Comparison of ENCODE assay signal across 16 mouse cellular contexts in the genomic region with DNA sequence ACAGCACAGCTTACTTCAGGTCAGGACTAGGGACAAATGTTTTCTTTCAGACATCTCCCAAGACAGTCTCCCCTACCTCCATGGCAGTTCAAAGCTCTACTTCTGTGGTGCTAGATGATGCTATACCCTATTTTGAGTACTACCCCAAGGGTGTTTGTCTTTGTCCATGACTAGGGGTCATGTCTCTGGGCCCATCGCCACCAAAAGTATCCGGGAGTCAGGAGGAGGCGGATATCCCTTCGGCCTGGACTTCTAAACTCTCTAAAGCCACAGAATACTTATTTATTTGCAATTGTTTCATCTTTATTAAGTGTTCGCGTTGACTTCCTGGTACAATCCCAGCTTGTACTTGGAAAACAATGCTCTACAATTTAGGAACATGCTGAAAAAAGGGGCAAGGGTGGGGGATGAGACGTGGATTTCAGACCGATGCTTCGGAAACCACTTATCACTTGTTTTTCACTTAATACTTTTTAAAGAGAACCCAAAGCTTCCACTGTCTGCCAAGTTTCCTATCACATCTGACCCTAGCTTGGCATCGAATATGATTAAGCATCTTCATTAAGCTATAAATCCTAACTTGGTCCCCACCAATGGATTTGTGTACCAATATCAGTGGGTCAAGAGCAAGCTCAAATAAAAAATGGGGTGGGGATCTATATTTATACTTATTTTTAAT. TPM values are rescaled to one million over a fixed set of nuclear protein-coding genes. Genes with fewer than 3 reads are reported as not detected.
DNase-seq lines count a peak whose midpoint lies in the region; ATAC-seq and TF ChIP-seq lines count a peak whose summit lies in the region.
"Had no signal": no experiment of that assay in that cellular context is flagged by ENCODE, and none has a peak within 500 bp of the region (broad histone marks: within the 10 kb centered on the region; RNA-seq: fewer than 3 reads in every experiment).

No protein-coding gene starts in this region.

- no peak for TF ChIP-seq CTCF in heart, adult 2 months (IDR thresholded peaks at IDR 0.05)
- no peak for TF ChIP-seq CTCF in small intestine, adult 2 months (IDR thresholded peaks at IDR 0.05; ENCODE audit: extremely low read depth, insufficient read length, insufficient replicate concordance, low read depth, low read length)

- no peaks in the 10 kb centered on the region for H3K27me3 ChIP-seq in heart, adult 2 months (ENCODE audit: control insufficient read depth, insufficient read depth, low read length)
- H3K27me3 ChIP-seq in heart, embryonic 12.5 days (replicated peaks) = no peaks in the 10 kb centered on the region
- no peaks in the 10 kb centered on the region for H3K27me3 ChIP-seq in lung, embryonic 15.5 days
- H3K27me3 ChIP-seq in small intestine, adult 2 months (ENCODE audit: control insufficient read depth, insufficient read depth, low read length) = no peaks in the 10 kb centered on the region
- H3K27me3 ChIP-seq: embryonic facial prominence, embryonic 13.5 days; forebrain, embryonic 12.5 days; heart, embryonic 13.5 days; limb, embryonic 13.5 days had no signal

- no peak for ATAC-seq in heart, embryonic 12.5 days (ENCODE audit: insufficient number of reproducible peaks, low FRiP score)
- ATAC-seq in lung, embryonic 15.5 days (ENCODE audit: borderline replicate concordance, extremely low read depth, low FRiP score, low TSS enrichment) = no peak
- no peak for ATAC-seq in megakaryocyte-erythroid progenitor cell, adult 5-6 weeks (replicated peaks; ENCODE audit: low FRiP score, low TSS enrichment, poor library complexity, severe bottlenecking)

- peak; percentile 16 to 23 for DNase-seq in heart, adult 2 months
- DNase-seq in lung, postnatal 14 days = no peak
- DNase-seq in kidney, postnatal 36 days = peak; percentile 58 to 67
- DNase-seq in ovary, adult 18-20 months (ENCODE audit: low spot score) = no peak
- DNase-seq: cerebellum, postnatal 36 days had no signal

- intact Hi-C loops in heart, adult 2 months (cut with DNase I) = no loop called here

- H3K9ac ChIP-seq in heart, adult 2 months (ENCODE audit: low read depth, low read length) = peak overlapping the region; percentile 30; the same call in 1 of the 2 replicates
- H3K9ac ChIP-seq in heart, embryonic 12.5 days = no peak overlapping the region
- no peak overlapping the region for H3K9ac ChIP-seq in lung, embryonic 15.5 days
- H3K9ac ChIP-seq: embryonic facial prominence, embryonic 13.5 days; forebrain, embryonic 12.5 days; heart, embryonic 13.5 days; limb, embryonic 13.5 days had no signal

- 0 out of 2 replicates have a peak overlapping the region, but pooled peaks have one; percentile 18 for H3K4me3 ChIP-seq in heart, adult 2 months
- H3K4me3 ChIP-seq in heart, embryonic 12.5 days = no peak overlapping the region
- H3K4me3 ChIP-seq in lung, embryonic 15.5 days = peak overlapping the region; percentile 7; the same call in 1 of the 2 replicates
- H3K4me3 ChIP-seq in small intestine, adult 2 months (ENCODE audit: low read depth, low read length) = 0 out of 2 replicates have a peak overlapping the region, but pooled peaks have one; percentile 21
- H3K4me3 ChIP-seq: embryonic facial prominence, embryonic 13.5 days; forebrain, embryonic 12.5 days; heart, embryonic 13.5 days; limb, embryonic 13.5 days; myocyte had no signal

- peaks cover 5% of the 10 kb centered on the region for H3K36me3 ChIP-seq in heart, adult 2 months (ENCODE audit: control insufficient read depth, insufficient read depth, low read length)
- H3K36me3 ChIP-seq in heart, embryonic 12.5 days = no peaks in the 10 kb centered on the region
- no peaks in the 10 kb centered on the region for H3K36me3 ChIP-seq in lung, embryonic 15.5 days
- no peaks in the 10 kb centered on the region for H3K36me3 ChIP-seq in small intestine, adult 2 months (ENCODE audit: control insufficient read depth, insufficient read depth, low read length)
- H3K36me3 ChIP-seq: embryonic facial prominence, embryonic 13.5 days; forebrain, embryonic 12.5 days; heart, embryonic 13.5 days; limb, embryonic 13.5 days had no signal

- TF ChIP-seq POLR2A in heart, adult 2 months (IDR thresholded peaks at IDR 0.05; ENCODE audit: insufficient read depth, low read depth, low read length) = no peak
- no peak for TF ChIP-seq POLR2A in small intestine, adult 2 months (IDR thresholded peaks at IDR 0.05; ENCODE audit: low read depth, low read length)

- peaks cover 13% of the 10 kb centered on the region for H3K4me1 ChIP-seq in heart, adult 2 months (ENCODE audit: control insufficient read depth, insufficient read depth, low read length)
- peaks cover 11% of the 10 kb centered on the region for H3K4me1 ChIP-seq in heart, embryonic 12.5 days (replicated peaks)
- H3K4me1 ChIP-seq in lung, embryonic 15.5 days = peaks cover 17% of the 10 kb centered on the region
- peaks cover 19% of the 10 kb centered on the region for H3K4me1 ChIP-seq in small intestine, adult 2 months (ENCODE audit: control insufficient read depth, insufficient read depth, insufficient read length, low read length)
- H3K4me1 ChIP-seq: forebrain, embryonic 12.5 days had no signal

- no peak overlapping the region for H3K4me2 ChIP-seq in heart, embryonic 12.5 days
- H3K4me2 ChIP-seq in lung, embryonic 15.5 days = peak overlapping the region; percentile 25; the same call in 1 of the 2 replicates
- H3K4me2 ChIP-seq: embryonic facial prominence, embryonic 13.5 days; forebrain, embryonic 12.5 days; limb, embryonic 13.5 days; midbrain, embryonic 11.5 days had no signal

- no peak for TF ChIP-seq EP300 in heart, adult 2 months (IDR thresholded peaks at IDR 0.05; ENCODE audit: insufficient read depth, low read depth, low read length)

- H3K9me3 ChIP-seq in heart, embryonic 12.5 days (replicated peaks) = no peaks in the 10 kb centered on the region
- H3K9me3 ChIP-seq in lung, embryonic 15.5 days = no peaks in the 10 kb centered on the region
- H3K9me3 ChIP-seq: embryonic facial prominence, embryonic 13.5 days; forebrain, embryonic 12.5 days; heart, embryonic 13.5 days; limb, embryonic 13.5 days had no signal

- peak overlapping the region; percentile 61 for H3K27ac ChIP-seq in heart, adult 2 months
- H3K27ac ChIP-seq in heart, embryonic 12.5 days (ENCODE audit: poor library complexity, severe bottlenecking) = no peak overlapping the region
- H3K27ac ChIP-seq in lung, embryonic 15.5 days = no peak overlapping the region
- H3K27ac ChIP-seq in small intestine, adult 2 months (ENCODE audit: insufficient read depth, low read depth, low read length) = no peak overlapping the region
- H3K27ac ChIP-seq: embryonic facial prominence, embryonic 13.5 days; forebrain, embryonic 12.5 days; heart, embryonic 13.5 days; limb, embryonic 13.5 days had no signal

- WGBS in heart, adult 2 months = 41% methylated on average over 10 of the region's 10 CpGs
- 81% methylated on average over 10 of the region's 10 CpGs for WGBS in heart, embryonic 12.5 days
- WGBS in lung, embryonic 15.5 days = 57% methylated on average over 10 of the region's 10 CpGs
- WGBS in small intestine, adult 2 months = 85% methylated on average over 10 of the region's 10 CpGs

- H3K79me2 ChIP-seq in heart, adult 2 months (replicated peaks; ENCODE audit: control insufficient read depth, insufficient read depth, low read length) = no peaks in the 10 kb centered on the region

RNA-seq across cellular contexts. Expression of gene Nostrin, which starts 1.9 kb away (rescaled TPM):
- 1 to 10 TPM; 5.9 to 6.7 TPM for total RNA-seq in heart, adult 2 months (2021)
- polyA plus RNA-seq in heart, adult 2 months (2012; rRNA removed) = 1.4 and 3.1 TPM in 2 replicates
- 2.4 and 2.8 TPM in 2 replicates for polyA plus RNA-seq in heart, embryonic 12.5 days (2016; fragmentation: Nextera tagmentation; extraction: Ambion mirVana)
- polyA plus RNA-seq in lung, embryonic 15.5 days (2015; fragmentation: Nextera tagmentation; extraction: Ambion mirVana) = 15.2 and 16.3 TPM in 2 replicates
- 1.9 and 6.3 TPM in 2 replicates for polyA plus RNA-seq in small intestine, adult 2 months (2012; rRNA removed)
- total RNA-seq in megakaryocyte-erythroid progenitor cell, adult 5-6 weeks (2014; fragmentation: Nextera tagmentation) = not detected in 2 replicates
- total RNA-seq in megakaryocyte-erythroid progenitor cell, adult 5-6 weeks (2017) = not detected in 2 replicates
- total RNA-seq: MEL had no signal

Comparison
In these comparisons a context has a peak if more than half of its experiments do, and no peak if none do; other contexts are left out.
1. DNase-seq: peak in heart, adult 2 months (2 of 2) and kidney, postnatal 36 days (2 of 2); none in lung, postnatal 14 days (single experiment) and ovary, adult 18-20 months (single experiment).